Mouse (Mus musculus): ENCODE measurements around the gene Perp. TPM values are rescaled to one million over a fixed set of nuclear protein-coding genes. Genes with fewer than 3 reads are reported as not detected.

The Perp gene
- 352 TPM for polyA plus RNA-seq (2014; fragmentation: Illumina TruSeq; extraction: RNeasy Lipid Tissue Mini Kit (QIAGEN cat#74804); ENCODE audit: low replicate concordance)

GRCm38 (mm10) chr10:18844441-18845286 is at the start of gene Perp:
Gene Perp (plus strand): TSS chr10:18845020.

Other genes starting within 250 kb of the Perp start
- 5.0 TPM for gene Arfgef3, start 101.1 kb upstream of the Perp start, polyA plus RNA-seq (2014; fragmentation: Illumina TruSeq; extraction: RNeasy Lipid Tissue Mini Kit (QIAGEN cat#74804); ENCODE audit: low replicate concordance)
- not detected for gene Gm4922, start 58.2 kb upstream of the Perp start, polyA plus RNA-seq (2014; fragmentation: Illumina TruSeq; extraction: RNeasy Lipid Tissue Mini Kit (QIAGEN cat#74804); ENCODE audit: low replicate concordance)
- 6.6 TPM for gene Tnfaip3, start 170.6 kb downstream of the Perp start, polyA plus RNA-seq (2014; fragmentation: Illumina TruSeq; extraction: RNeasy Lipid Tissue Mini Kit (QIAGEN cat#74804); ENCODE audit: low replicate concordance)